Mouse (Mus musculus) stomach, postnatal 0 days (tissue): Measurements from ENCODE around the gene Smad5. TPM values are rescaled to one million over a fixed set of nuclear protein-coding genes. Genes with fewer than 3 reads are reported as not detected.

Source experiments
- ATAC-seq: fragments of 200-750 bp; cut with Nextera tagmentation; 2 replicates; pipeline ENCODE4 v1.8.0; 2017; ENCODE audit not compliant: low FRiP score, low TSS enrichment
- DNase-seq: peaks from one replicate; pipeline ENCODE4 v3.0.0-alpha.2; 2016; ENCODE audit warnings: low spot score
- H3K27ac ChIP-seq: fragments of 300-500 bp; sonication (generic); replicated peaks from 2 replicates; pipeline ENCODE4 v1.5.1; 2014; ENCODE audit warnings: mild to moderate bottlenecking, control low read depth
- H3K27me3 ChIP-seq: fragments of 300-500 bp; sonication (generic); 2 replicates; pipeline ENCODE4 v1.6.1; 2014; ENCODE audit warnings: low read length; ENCODE audit not compliant: control insufficient read depth, insufficient read depth
- H3K36me3 ChIP-seq: fragments of 300-500 bp; sonication (generic); 2 replicates; pipeline ENCODE4 v1.6.1; 2014; ENCODE audit warnings: low read length, mixed read lengths; ENCODE audit not compliant: control insufficient read depth, insufficient read depth
- H3K4me1 ChIP-seq: fragments of 300-500 bp; sonication (generic); replicated peaks from 2 replicates; pipeline ENCODE4 v1.6.1; 2014; ENCODE audit warnings: antibody characterized with exemption; ENCODE audit not compliant: control insufficient read depth, insufficient read depth
- H3K4me2 ChIP-seq: fragments of 300-500 bp; sonication (generic); replicated peaks from 2 replicates; pipeline ENCODE4 v1.6.1; 2014; ENCODE audit warnings: low read depth, mild to moderate bottlenecking, control low read depth, moderate library complexity
- H3K4me3 ChIP-seq: fragments of 300-500 bp; sonication (generic); 2 replicates; pipeline ENCODE4 v1.5.1; 2014; ENCODE audit warnings: low read depth, low read length, control low read depth
- H3K9ac ChIP-seq: fragments of 300-500 bp; sonication (generic); 2 replicates; pipeline ENCODE4 v1.6.1; 2014; ENCODE audit warnings: mild to moderate bottlenecking, low read length, control low read depth, mixed read lengths
- H3K9me3 ChIP-seq: fragments of 300-500 bp; sonication (generic); 2 replicates; pipeline ENCODE4 v1.6.1; 2016; ENCODE audit warnings: low read length; ENCODE audit not compliant: control insufficient read depth
- CTCF ChIP-seq: IDR thresholded peaks from 2 replicates; pipeline ENCODE4 v1.5.1; 2016; ENCODE audit warnings: antibody characterized with exemption, low read depth, mild to moderate bottlenecking, moderate library complexity
- EP300 ChIP-seq: optimal IDR thresholded peaks from 2 replicates; pipeline ENCODE3; 2016; ENCODE audit warnings: antibody characterized with exemption
- WGBS: fragments of 180-500 bp; shearing (Covaris S2); extraction: QIAGEN DNeasy Blood & Tissue Kit; methylation state at CpG from one replicate; pipeline ENCODE4 v1.1.7; 2014; 5-methylcytosine and 5-hydroxymethylcytosine counted together
- polyA plus RNA-seq: library from polyadenylated mRNA; unstranded; fragments of >200 nt; fragmentation: Nextera tagmentation; extraction: Ambion mirVana; gene quantifications from 2 replicates; pipeline ENCODE4 v1.2.1, GENCODE M21; 2015

The Smad5 gene
- polyA plus RNA-seq, 1 experiment from 2014 or later, result 9.4 TPM

GRCm38 (mm10) chr13:56781697-56782096, 78.9 kb downstream of the Smad5 start:
- Histone ChIP-seq H3K4me2 (no peak overlapping the region), H3K27me3 (no peaks in the 10 kb centered on the region), H3K4me1 (no peaks in the 10 kb centered on the region), H3K36me3 (no peaks in the 10 kb centered on the region), H3K4me3 (no peak overlapping the region), H3K27ac (no peak overlapping the region), H3K9ac (no peak overlapping the region), H3K9me3 (no peaks in the 10 kb centered on the region)
- TF ChIP-seq CTCF (no peak), EP300 (no peak)
- DNase-seq (no peak), ATAC-seq (no peak)
- WGBS, result 89% methylated on average over 3 of the region's 3 CpGs

DNA sequence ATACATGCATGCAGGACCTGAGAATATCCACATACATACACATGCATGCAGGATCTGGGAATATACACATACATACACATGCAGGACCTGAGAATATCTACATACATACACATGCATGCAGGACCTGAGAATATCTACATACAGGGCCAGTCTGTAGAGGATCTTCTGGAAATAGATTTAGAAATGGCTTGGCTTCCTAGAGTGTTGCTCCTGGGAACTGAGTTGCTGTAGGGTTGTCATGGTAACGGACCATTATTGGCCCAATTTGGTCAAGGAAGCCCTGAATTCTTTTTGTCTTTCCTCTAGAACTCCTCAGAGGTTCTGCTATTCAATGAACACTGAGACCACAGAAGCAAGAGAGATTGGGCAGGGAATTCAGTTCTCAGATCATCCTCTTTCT, 79.8 kb downstream of the Smad5 start:
- no peak for TF ChIP-seq CTCF
- TF ChIP-seq EP300, result no peak
- no peak for DNase-seq
- Histone ChIP-seq H3K4me1 (no peaks in the 10 kb centered on the region), H3K27me3 (no peaks in the 10 kb centered on the region), H3K9me3 (no peaks in the 10 kb centered on the region), H3K36me3 (no peaks in the 10 kb centered on the region), H3K9ac (no peak overlapping the region), H3K4me3 (no peak overlapping the region), H3K27ac (no peak overlapping the region), H3K4me2 (no peak overlapping the region)
- 88% methylated on average over 1 of the region's 1 CpGs for WGBS
- no peak for ATAC-seq

- ATAC-seq, result no peak
- no peaks in the 10 kb centered on the region for H3K27me3 ChIP-seq
- no peak for TF ChIP-seq CTCF
- no peak for TF ChIP-seq EP300
Observed at GRCm38 (mm10) chr13:56790683-56791082, 87.9 kb downstream of the Smad5 start.

More at GRCm38 (mm10) chr13:56790683-56791082, 87.9 kb downstream of the Smad5 start:
- WGBS, result 87% methylated on average over 3 of the region's 3 CpGs
- no peak overlapping the region for H3K27ac ChIP-seq
- H3K4me1 ChIP-seq, result no peaks in the 10 kb centered on the region
- H3K9me3 ChIP-seq, result no peaks in the 10 kb centered on the region
- H3K4me2 ChIP-seq, result no peak overlapping the region
- DNase-seq, result no peak
- H3K36me3 ChIP-seq, result no peaks in the 10 kb centered on the region
- no peak overlapping the region for H3K9ac ChIP-seq
- H3K4me3 ChIP-seq, result no peak overlapping the region

Other genes starting within 250 kb of the Smad5 start
- gene Il9, start 220.8 kb upstream of the Smad5 start, polyA plus RNA-seq, result not detected in 2 replicates
- 1.2 TPM in 2 replicates for gene Fbxl21, start 180.5 kb upstream of the Smad5 start, polyA plus RNA-seq
- 0.19 and 0.27 TPM in 2 replicates for gene Lect2, start 154.5 kb upstream of the Smad5 start, polyA plus RNA-seq
- 140 and 149 TPM in 2 replicates for gene Tgfbi, start 93.5 kb upstream of the Smad5 start, polyA plus RNA-seq
- gene Gm45623, start 50.8 kb downstream of the Smad5 start, polyA plus RNA-seq, result 0.97 and 1.5 TPM in 2 replicates
- 0.11 and 0.19 TPM in 2 replicates for gene Trpc7, start 193.0 kb downstream of the Smad5 start, polyA plus RNA-seq